Mouse (Mus musculus) gastrocnemius, adult 2 months (tissue): ENCODE measurements around the gene Mocs2. TPM values are rescaled to one million over a fixed set of nuclear protein-coding genes. Genes with fewer than 3 reads are reported as not detected.

Experiments
- DNase-seq: peaks from one replicate; pipeline ENCODE4 v3.0.0; 2022
- H3K27ac ChIP-seq: fragments of 200-600 bp; 2 replicates; pipeline ENCODE4 v1.8.1; 2022; ENCODE audit warnings: mild to moderate bottlenecking
- H3K4me3 ChIP-seq: fragments of 200-600 bp; 2 replicates; pipeline ENCODE4 v1.8.1; 2022; ENCODE audit warnings: mild to moderate bottlenecking, moderate library complexity
- CTCF ChIP-seq: fragments of 200-600 bp; IDR thresholded peaks from 2 replicates; pipeline ENCODE4 v1.8.1; 2022; ENCODE audit warnings: antibody characterized with exemption, mild to moderate bottlenecking, moderate library complexity
- intact Hi-C: fragments of 180-260 bp; cut with DNase I; formaldehyde crosslinking; loops from one replicate; pipeline ENCODE4 v1.15.1; 2025
- total RNA-seq, 2 experiments: library from RNA; stranded (reverse); gene quantifications; 2 replicates each; pipeline ENCODE4 v1.2.3; 2021

Mocs2 gene
- total RNA-seq, 2 experiments from 2014 or later, result 45.7 to 51.6 TPM

DNA sequence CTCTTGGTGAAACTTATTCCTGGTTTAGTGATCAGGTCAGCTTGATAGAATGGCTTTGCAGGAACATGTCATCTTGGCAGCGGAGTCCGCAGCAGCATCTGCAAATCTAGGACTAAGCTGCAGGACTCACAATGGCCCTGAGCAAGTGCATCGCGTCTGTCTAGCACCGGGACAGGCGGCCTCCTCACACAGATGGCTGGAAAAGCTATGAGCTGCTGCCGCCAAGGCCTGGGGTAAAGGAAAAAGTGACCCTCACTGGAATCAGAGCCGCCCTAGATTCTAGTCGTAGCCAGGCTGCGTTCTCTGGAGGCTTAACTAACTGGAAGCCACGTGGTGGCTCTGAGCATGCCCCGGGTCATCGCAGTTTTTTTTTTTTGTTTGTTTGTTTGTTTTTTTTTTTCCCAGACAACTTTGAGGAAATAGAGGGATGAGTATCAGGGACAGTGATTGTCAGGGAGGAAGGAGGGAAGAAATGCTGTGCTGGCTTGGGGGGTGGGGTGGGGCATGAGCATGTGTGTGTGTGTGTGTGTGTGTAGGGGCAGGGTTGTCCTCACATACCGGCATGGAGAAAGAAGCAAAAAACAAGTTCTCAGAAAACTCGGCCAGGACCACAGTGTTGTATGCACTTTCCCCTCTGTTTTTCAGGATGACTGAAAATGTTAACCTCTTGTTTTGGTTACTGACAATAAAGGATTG lies 37.7 kb downstream of the Mocs2 start:
- peak; percentile 71 for DNase-seq
- peak overlapping the region; percentile 42; the same call in 1 of the 2 replicates for H3K4me3 ChIP-seq
- intact Hi-C loops, result no loop called here
- peak overlapping the region; percentile 69 for H3K27ac ChIP-seq
- TF ChIP-seq CTCF, result no peak

DNA sequence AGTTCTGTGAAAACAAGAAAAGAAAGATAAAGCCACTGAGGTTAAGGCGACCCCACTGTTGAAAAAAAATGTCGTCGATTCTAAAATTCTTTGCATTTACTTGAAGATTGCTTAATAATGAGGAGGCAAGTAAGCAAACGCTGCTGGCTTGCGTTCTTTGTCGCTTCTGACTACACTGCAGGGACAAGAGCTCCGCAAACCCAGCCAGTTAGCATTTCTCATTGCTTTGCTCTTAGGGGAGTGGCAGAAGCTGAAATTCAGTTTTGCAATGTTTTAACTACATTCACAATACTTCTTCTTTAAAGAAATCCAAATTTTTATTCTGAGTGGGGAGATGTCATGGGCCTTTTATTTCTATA lies 38.2 kb downstream of the Mocs2 start:
- intact Hi-C loops, result no loop called here
- H3K4me3 ChIP-seq, result no peak overlapping the region
- no peak for DNase-seq

DNA sequence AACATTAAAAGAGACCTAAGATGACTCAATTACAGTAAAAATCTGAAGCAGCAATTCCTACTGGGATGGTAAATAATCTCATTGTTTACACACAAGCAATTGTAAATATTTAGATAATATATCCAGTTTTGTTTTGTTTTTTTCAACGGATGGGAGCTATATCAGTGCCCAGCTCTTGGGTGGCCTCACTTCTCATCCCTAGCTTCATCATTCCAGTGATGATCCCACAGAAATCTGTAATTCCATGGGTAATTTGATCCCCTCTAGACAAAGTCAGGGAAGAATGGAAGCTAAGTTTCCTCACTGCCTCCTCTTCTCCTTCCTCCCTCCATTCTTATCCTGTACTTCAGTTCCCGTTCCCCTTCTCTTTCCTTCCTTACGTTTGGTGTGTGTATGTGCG lies 39.5 kb downstream of the Mocs2 start:
- no peak overlapping the region for H3K27ac ChIP-seq
- intact Hi-C loops, result no loop called here
- TF ChIP-seq CTCF, result no peak
- H3K4me3 ChIP-seq, result no peak overlapping the region
- DNase-seq, result no peak

More for the DNA sequence above, 38.2 kb downstream of the Mocs2 start:
- H3K27ac ChIP-seq, result peak overlapping the region; percentile 69
- TF ChIP-seq CTCF, result no peak

- DNase-seq, result no peak
- no peak overlapping the region for H3K27ac ChIP-seq
- TF ChIP-seq CTCF, result no peak
- H3K4me3 ChIP-seq, result no peak overlapping the region
- intact Hi-C loops, result no loop called here
Measured at GRCm38 (mm10) chr13:114874738-114875137, 56.7 kb downstream of the Mocs2 start.

- H3K27ac ChIP-seq, result no peak overlapping the region
Measured at GRCm38 (mm10) chr13:114876005-114876520, 58.0 kb downstream of the Mocs2 start.

DNA sequence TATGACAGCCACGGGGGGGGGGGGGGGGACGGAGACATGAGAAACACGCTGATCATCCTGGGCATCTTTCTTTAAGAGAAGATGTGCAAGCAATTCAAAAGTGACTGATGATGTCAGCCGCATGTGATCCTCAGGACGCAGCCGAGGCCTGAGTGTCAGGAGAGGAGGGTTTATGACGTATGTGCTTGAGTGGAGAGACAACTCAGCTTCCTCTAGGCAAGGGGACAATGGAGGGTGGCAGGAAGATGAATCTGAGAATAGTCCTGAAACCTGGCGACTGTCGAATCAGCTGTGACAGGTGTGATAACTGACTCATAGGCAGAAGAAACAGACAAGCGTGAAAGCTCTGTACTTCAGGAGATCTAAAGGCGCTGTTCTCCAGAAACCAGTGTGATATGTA lies 60.6 kb downstream of the Mocs2 start:
- intact Hi-C loops, result no loop called here
- TF ChIP-seq CTCF, result no peak
- Histone ChIP-seq H3K27ac (no peak overlapping the region), H3K4me3 (no peak overlapping the region)
- no peak for DNase-seq

More at GRCm38 (mm10) chr13:114876005-114876520, 58.0 kb downstream of the Mocs2 start:
- no peak overlapping the region for H3K4me3 ChIP-seq
- intact Hi-C loops, result no loop called here
- DNase-seq, result no peak
- TF ChIP-seq CTCF, result no peak

Other genes starting within 250 kb of the Mocs2 start
- gene Itga2, start 113.9 kb downstream of the Mocs2 start, total RNA-seq, result 1 to 10 TPM in 1 of 2 experiments, under 1 TPM in 1; 0.43 to 2.3 TPM